Mouse (Mus musculus) embryonic facial prominence, embryonic 13.5 days (tissue): Measurements from ENCODE around the gene Cenpa. TPM values are rescaled to one million over a fixed set of nuclear protein-coding genes. Genes with fewer than 3 reads are reported as not detected.

ENCODE experiments used
- ATAC-seq: fragments of 200-750 bp; cut with Nextera tagmentation; 2 replicates; pipeline ENCODE4 v1.8.0; 2017; ENCODE audit warnings: low read depth; ENCODE audit not compliant: insufficient number of reproducible peaks, insufficient read depth, low FRiP score, low TSS enrichment
- H3K27ac ChIP-seq: fragments of 300-500 bp; sonication (generic); 2 replicates; pipeline ENCODE4 v1.5.1; 2015; ENCODE audit warnings: moderate library complexity, mild to moderate bottlenecking, inconsistent platforms
- H3K27me3 ChIP-seq: fragments of 300-500 bp; sonication (generic); 2 replicates; pipeline ENCODE4 v1.6.1; 2015; ENCODE audit warnings: mild to moderate bottlenecking, inconsistent platforms
- H3K36me3 ChIP-seq: fragments of 300-500 bp; sonication (generic); 2 replicates; pipeline ENCODE4 v1.6.1; 2015; ENCODE audit warnings: mild to moderate bottlenecking, inconsistent platforms
- H3K4me1 ChIP-seq: fragments of 300-500 bp; sonication (generic); 2 replicates; pipeline ENCODE4 v1.6.1; 2015; ENCODE audit warnings: inconsistent platforms
- H3K4me2 ChIP-seq: fragments of 300-500 bp; sonication (generic); 2 replicates; pipeline ENCODE4 v1.6.1; 2015; ENCODE audit warnings: moderate library complexity, mild to moderate bottlenecking, inconsistent platforms
- H3K4me3 ChIP-seq: fragments of 300-500 bp; sonication (generic); 2 replicates; pipeline ENCODE4 v1.5.1; 2015; ENCODE audit warnings: mild to moderate bottlenecking, inconsistent platforms
- H3K9ac ChIP-seq: fragments of 300-500 bp; sonication (generic); 2 replicates; pipeline ENCODE4 v1.6.1; 2015; ENCODE audit warnings: mild to moderate bottlenecking, inconsistent platforms
- H3K9me3 ChIP-seq: fragments of 300-500 bp; sonication (generic); 2 replicates; pipeline ENCODE4 v1.6.1; 2016; ENCODE audit warnings: inconsistent platforms
- WGBS: fragments of 180-500 bp; shearing (Covaris S2); methylation state at CpG from one replicate; pipeline ENCODE4 v1.1.7; 2015; ENCODE audit warnings: mixed read lengths; 5-methylcytosine and 5-hydroxymethylcytosine counted together
- polyA plus RNA-seq: library from polyadenylated mRNA; unstranded; fragments of >200 nt; fragmentation: Nextera tagmentation; extraction: Ambion mirVana; gene quantifications from 2 replicates; pipeline ENCODE4 v1.2.1, GENCODE M21; 2015

Cenpa gene
- polyA plus RNA-seq, 1 experiment from 2014 or later, result 318 TPM

DNA sequence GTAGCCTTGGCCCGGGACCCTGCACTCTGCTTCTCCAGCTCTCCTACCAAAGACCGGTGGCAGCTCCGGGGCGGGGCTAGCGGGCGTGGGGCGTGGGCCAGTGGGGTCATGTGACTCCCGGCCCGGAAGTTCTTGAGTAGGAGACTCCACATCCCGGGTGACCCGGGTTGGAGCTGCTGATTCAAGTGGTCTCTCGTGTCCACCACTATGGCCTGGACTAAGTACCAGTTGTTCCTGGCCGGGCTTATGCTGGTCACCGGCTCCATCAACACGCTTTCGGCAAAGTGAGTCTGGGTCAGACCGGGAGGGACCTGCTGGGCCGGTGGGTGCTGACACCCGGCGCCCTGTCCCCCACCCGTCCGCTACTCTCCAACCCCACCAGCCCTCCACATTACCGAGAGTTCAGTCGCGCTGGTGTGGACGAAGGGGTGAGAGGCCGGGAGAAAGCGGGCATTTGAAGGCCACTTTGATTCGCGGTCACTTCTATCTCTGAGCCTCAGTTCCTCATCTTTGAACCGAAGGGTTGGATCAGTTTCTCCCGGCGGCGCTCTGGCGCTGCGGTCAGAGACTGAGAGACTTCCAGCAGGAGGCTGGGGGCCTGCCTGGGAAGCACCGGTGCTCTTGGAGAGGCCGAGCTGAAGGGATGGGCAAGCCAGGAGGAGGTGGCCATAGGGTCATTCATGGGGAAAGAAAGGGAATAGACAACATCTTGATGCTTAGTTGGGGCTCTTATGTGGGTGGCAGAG lies 18.6 kb upstream of the Cenpa start, which contains the start of gene Slc35f6:
Slc35f6 (plus strand) TSS at position 119 of the 746 bp plus-strand sequence.
- Histone ChIP-seq H3K27ac (peak within 1 kb of the TSS; percentile 64; the same call in 1 of the 2 replicates), H3K4me1 (peaks cover 20% of the 10 kb centered on the region), H3K4me3 (peak within 1 kb of the TSS; percentile 85), H3K27me3 (no peaks in the 10 kb centered on the region), H3K9ac (peak within 1 kb of the TSS; percentile 82), H3K9me3 (no peaks in the 10 kb centered on the region), H3K4me2 (peak within 1 kb of the TSS; percentile 93), H3K36me3 (peaks cover 11% of the 10 kb centered on the region; the same call in 1 of the 2 replicates)
- ATAC-seq, result peak; percentile 82
- WGBS, result under 1% methylated on average over 38 of the region's 38 CpGs

DNA sequence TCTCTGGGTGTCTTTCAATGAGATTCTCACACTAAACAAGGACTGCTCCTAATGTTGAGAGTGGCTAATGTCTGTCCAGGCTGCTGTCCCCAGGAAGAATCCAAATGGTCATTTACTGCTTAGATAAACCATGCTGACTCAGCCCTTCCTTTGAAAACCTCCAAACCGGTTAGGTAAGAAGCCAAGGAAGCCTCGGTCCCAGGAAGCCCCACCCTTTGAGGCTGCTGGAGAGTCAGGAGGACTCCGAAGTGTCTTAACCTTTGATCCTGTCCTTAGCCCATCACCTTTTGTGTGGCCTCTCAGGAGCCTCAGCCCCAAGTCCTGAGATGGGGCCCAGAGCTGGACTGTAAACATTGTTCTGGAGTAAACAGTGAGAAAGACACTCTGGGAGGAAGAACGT lies 17.0 kb upstream of the Cenpa start:
- Histone ChIP-seq H3K9me3 (no peaks in the 10 kb centered on the region), H3K4me1 (peaks cover 20% of the 10 kb centered on the region), H3K36me3 (peaks cover 13% of the 10 kb centered on the region; the same call in 1 of the 2 replicates), H3K27ac (no peak overlapping the region), H3K9ac (0 out of 2 replicates have a peak overlapping the region, but pooled peaks have one; percentile 82), H3K4me2 (0 out of 2 replicates have a peak overlapping the region, but pooled peaks have one; percentile 93), H3K27me3 (no peaks in the 10 kb centered on the region), H3K4me3 (no peak overlapping the region)
- WGBS, result 76% methylated on average over 4 of the region's 4 CpGs
- ATAC-seq, result no peak

DNA sequence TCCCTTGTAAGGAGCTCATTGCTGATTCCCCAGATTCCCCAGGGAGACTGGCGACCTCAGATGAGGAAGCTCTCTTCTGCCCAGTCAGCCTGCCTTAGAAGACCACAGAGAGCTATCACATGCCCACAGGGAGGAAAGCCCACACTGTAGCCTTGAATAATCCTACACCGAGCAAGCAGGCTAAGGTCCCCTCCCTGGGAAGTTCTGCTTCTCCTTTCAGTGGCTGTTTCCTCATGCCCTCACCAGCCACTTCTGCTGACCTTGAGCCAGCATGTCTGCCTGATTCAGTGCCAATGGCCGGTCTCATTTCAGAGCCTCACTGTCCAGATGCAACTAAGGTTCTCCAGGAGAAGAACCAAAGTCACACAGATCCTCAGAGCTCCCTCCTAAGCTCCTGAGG lies 15.8 kb upstream of the Cenpa start:
- no peak overlapping the region for H3K4me3 ChIP-seq
- WGBS, result 86% methylated on average over 3 of the region's 3 CpGs
- no peaks in the 10 kb centered on the region for H3K9me3 ChIP-seq
- H3K9ac ChIP-seq, result no peak overlapping the region
- H3K27me3 ChIP-seq, result no peaks in the 10 kb centered on the region
- no peak overlapping the region for H3K27ac ChIP-seq
- peaks cover 20% of the 10 kb centered on the region for H3K4me1 ChIP-seq
- H3K36me3 ChIP-seq, result peaks cover 25% of the 10 kb centered on the region
- H3K4me2 ChIP-seq, result no peak overlapping the region
- ATAC-seq, result no peak

DNA sequence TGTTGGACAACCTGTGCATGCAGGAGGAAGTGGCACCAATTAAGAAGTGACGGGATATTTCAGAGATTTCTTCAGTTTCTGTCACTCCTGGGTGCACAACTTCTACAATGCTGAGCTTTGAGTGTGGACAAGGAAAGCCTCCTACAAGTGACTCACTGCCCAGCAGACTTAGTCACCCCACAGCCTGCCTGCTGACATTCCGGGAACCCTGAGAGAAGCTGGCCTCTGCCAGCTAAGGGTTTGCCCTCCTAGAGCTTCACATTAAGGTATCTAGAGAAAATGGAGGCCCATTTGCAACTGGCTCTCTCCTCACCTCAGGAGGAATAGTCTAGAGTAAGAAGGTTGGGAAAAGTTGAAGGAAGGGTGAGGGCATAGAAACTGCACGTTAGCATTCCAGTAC lies 15.0 kb upstream of the Cenpa start:
- Histone ChIP-seq H3K4me2 (no peak overlapping the region), H3K27me3 (no peaks in the 10 kb centered on the region), H3K4me3 (no peak overlapping the region), H3K9me3 (no peaks in the 10 kb centered on the region), H3K4me1 (peaks cover 20% of the 10 kb centered on the region), H3K27ac (no peak overlapping the region), H3K9ac (no peak overlapping the region), H3K36me3 (peaks cover 33% of the 10 kb centered on the region)
- ATAC-seq, result no peak
- 89% methylated on average over 3 of the region's 3 CpGs for WGBS

DNA sequence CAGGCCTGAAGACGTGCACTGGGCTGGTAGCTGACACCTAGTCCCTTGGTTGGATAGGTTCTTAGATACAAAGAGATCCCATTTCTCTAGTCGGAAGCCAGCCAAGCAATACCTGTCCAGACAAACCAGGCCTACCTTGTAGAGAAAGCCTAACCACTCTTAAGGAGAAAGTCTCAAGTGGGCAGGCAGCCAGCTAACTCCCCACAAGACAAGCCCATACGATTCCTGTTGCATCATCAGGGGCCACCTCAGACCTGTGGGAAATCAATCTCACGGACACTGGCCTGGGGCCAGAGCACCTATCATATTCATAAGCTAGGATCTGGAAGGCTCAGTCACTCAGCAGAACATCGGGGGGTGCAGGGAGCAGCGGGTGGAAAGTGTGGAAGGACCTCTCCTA lies 13.3 kb upstream of the Cenpa start:
- Histone ChIP-seq H3K9me3 (no peaks in the 10 kb centered on the region), H3K4me3 (no peak overlapping the region), H3K27ac (no peak overlapping the region), H3K36me3 (peaks cover 49% of the 10 kb centered on the region), H3K27me3 (no peaks in the 10 kb centered on the region), H3K4me1 (peaks cover 13% of the 10 kb centered on the region), H3K9ac (no peak overlapping the region), H3K4me2 (no peak overlapping the region)
- 78% methylated on average over 6 of the region's 6 CpGs for WGBS
- no peak for ATAC-seq

DNA sequence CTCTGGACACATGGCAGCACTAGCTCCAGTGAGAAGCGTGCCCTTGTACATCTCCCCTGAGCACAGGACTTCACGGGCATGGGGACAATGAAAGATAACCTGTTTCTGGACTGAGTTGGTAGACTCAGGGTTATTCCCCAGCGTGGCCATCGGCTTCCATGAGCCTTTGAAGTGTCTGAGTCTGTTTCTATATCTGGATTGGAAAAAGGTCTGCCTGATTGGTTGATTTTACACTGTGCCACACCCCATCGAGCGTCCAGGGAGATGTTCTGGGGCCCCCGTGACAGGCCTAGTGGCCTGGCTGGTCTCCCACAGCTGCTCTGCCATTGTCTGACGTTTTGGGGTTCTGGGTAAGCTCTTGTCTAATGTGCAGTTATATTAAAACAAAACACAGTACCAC lies 11.5 kb upstream of the Cenpa start:
- H3K4me3 ChIP-seq, result no peak overlapping the region
- H3K4me2 ChIP-seq, result no peak overlapping the region
- H3K4me1 ChIP-seq, result no peaks in the 10 kb centered on the region
- peaks cover 58% of the 10 kb centered on the region for H3K36me3 ChIP-seq
- no peak for ATAC-seq
- H3K9ac ChIP-seq, result no peak overlapping the region
- H3K27ac ChIP-seq, result no peak overlapping the region
- no peaks in the 10 kb centered on the region for H3K27me3 ChIP-seq
- 81% methylated on average over 8 of the region's 8 CpGs for WGBS
- H3K9me3 ChIP-seq, result no peaks in the 10 kb centered on the region

DNA sequence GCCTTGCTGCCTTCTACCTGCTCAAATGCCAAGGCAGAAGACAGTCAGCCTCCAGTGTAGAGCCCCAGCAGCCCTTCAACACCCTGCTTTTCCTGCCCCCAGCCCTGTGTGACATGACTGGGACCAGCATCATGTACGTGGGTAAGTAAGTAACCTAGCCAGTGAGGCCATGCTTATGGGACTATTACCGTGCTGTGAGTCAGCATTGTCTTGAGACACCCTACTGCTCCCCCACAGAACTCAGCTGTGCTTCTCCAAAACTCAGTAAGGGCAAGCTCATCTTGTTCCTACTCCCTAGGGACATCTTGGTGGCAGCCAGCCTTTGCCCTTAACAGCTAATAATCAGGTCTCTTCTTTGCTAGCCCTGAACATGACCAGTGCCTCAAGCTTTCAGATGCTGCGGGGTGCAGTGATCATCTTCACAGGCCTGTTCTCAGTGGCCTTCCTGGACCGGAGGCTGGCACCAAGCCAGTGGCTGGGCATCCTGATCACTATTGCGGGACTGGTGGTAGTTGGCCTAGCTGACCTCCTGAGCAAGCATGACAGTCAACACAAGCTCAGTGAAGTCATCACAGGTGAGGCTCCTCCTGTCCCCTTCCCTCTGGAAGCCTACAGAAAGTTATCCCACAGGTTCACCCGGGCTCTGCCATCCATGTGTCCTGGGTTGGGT lies 10.9 kb upstream of the Cenpa start:
- Histone ChIP-seq H3K4me3 (no peak overlapping the region), H3K4me1 (no peaks in the 10 kb centered on the region), H3K36me3 (peaks cover 58% of the 10 kb centered on the region), H3K9me3 (no peaks in the 10 kb centered on the region), H3K4me2 (no peak overlapping the region), H3K9ac (no peak overlapping the region), H3K27ac (no peak overlapping the region), H3K27me3 (no peaks in the 10 kb centered on the region)
- 90% methylated on average over 6 of the region's 6 CpGs for WGBS
- no peak for ATAC-seq

DNA sequence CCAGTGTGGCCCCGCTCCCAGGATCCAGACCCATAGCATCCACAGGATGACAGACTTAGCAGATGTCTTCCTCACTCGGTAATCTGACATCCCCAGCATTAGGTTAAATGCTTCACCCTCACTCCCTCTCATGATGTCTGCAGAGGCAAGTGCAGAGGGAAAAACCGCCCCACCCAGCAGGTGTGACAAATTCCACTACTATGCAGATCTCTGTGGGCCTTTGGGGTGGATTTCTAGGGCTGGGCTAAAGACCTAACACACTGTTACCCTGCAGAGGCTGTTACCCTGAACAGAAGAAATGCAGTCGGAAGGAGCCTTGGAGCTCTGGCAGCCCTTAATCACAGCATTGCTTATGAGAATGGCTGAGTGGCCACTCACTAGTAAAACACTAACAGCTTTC lies 7.5 kb upstream of the Cenpa start:
- no peaks in the 10 kb centered on the region for H3K4me1 ChIP-seq
- no peak overlapping the region for H3K27ac ChIP-seq
- no peak overlapping the region for H3K4me3 ChIP-seq
- H3K36me3 ChIP-seq, result peaks cover 47% of the 10 kb centered on the region
- no peaks in the 10 kb centered on the region for H3K27me3 ChIP-seq
- no peak overlapping the region for H3K4me2 ChIP-seq
- ATAC-seq, result no peak
- no peaks in the 10 kb centered on the region for H3K9me3 ChIP-seq
- H3K9ac ChIP-seq, result no peak overlapping the region
- 75% methylated on average over 4 of the region's 4 CpGs for WGBS

DNA sequence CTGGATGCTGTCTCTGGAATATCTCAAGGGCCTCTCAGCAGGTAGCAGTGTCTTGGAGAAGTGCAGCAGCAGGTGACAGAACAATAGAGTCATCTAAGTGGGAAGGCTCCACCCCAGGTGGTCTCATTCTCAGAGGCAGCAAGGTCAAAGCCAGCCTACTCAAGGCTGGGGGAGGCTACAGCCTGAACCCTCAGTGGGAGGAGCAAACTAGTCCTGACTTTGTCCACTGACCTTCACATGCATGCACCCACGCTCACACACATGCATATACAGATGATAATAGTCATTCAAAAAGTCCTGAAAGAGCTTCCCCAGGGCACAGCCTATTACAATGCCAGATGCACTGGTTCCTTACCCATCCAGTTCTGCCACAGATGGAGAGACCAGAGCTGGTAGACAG lies 6.3 kb upstream of the Cenpa start:
- no peak for ATAC-seq
- Histone ChIP-seq H3K4me3 (no peak overlapping the region), H3K36me3 (peaks cover 38% of the 10 kb centered on the region), H3K27ac (no peak overlapping the region), H3K9ac (no peak overlapping the region), H3K27me3 (no peaks in the 10 kb centered on the region), H3K9me3 (no peaks in the 10 kb centered on the region), H3K4me2 (no peak overlapping the region), H3K4me1 (no peaks in the 10 kb centered on the region)
- WGBS, result 80% methylated on average over 1 of the region's 1 CpGs

DNA sequence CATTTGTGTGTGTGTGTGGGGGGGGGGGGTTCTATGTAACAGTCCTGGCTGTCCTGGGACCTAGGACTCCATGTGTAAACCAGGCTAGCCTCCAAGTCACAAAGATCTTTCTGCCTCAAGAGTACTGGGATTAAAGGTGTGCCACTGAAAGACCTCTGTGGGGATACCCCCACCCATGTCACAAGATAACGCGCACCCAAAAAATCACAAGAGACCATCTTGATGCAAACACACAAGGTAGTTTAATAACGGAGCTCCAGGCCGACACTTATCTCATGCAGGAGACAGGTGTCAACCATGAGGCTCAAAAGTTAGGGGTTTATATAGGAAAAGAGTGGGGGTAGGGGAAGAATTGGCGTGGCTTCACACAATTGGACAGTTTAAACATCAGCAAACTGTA lies 5.8 kb upstream of the Cenpa start:
- WGBS, result 93% methylated on average over 5 of the region's 5 CpGs

DNA sequence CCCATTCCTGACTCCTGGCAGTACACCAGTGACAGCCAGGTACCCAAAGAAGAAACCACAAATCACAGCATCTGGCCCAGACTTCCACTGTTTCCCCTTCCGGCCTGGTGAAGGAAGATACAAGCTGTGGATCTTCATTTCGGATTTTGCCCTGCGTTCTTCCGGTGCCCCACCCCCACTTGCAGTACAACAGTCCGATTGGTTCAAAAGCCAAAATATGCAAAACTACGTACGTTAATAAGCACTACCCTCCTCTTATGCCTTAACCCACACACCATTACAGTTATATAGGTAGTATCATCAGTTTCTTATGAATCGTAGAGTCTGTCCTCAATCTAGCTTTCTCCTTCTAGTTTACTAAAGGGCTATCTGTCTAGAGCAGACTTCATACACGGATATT lies 1.2 kb upstream of the Cenpa start:
- Histone ChIP-seq H3K4me2 (no peak overlapping the region), H3K27me3 (no peaks in the 10 kb centered on the region), H3K4me3 (no peak overlapping the region), H3K27ac (no peak overlapping the region), H3K4me1 (peaks cover 21% of the 10 kb centered on the region), H3K9ac (no peak overlapping the region), H3K36me3 (peaks cover 11% of the 10 kb centered on the region), H3K9me3 (no peaks in the 10 kb centered on the region)
- WGBS, result 92% methylated on average over 9 of the region's 9 CpGs
- no peak for ATAC-seq

More for the DNA sequence above, 5.8 kb upstream of the Cenpa start:
- H3K9me3 ChIP-seq, result no peaks in the 10 kb centered on the region
- ATAC-seq, result no peak
- H3K4me3 ChIP-seq, result no peak overlapping the region
- H3K27ac ChIP-seq, result no peak overlapping the region
- H3K4me2 ChIP-seq, result no peak overlapping the region
- no peaks in the 10 kb centered on the region for H3K27me3 ChIP-seq
- H3K36me3 ChIP-seq, result peaks cover 33% of the 10 kb centered on the region
- H3K9ac ChIP-seq, result no peak overlapping the region
- H3K4me1 ChIP-seq, result no peaks in the 10 kb centered on the region

DNA sequence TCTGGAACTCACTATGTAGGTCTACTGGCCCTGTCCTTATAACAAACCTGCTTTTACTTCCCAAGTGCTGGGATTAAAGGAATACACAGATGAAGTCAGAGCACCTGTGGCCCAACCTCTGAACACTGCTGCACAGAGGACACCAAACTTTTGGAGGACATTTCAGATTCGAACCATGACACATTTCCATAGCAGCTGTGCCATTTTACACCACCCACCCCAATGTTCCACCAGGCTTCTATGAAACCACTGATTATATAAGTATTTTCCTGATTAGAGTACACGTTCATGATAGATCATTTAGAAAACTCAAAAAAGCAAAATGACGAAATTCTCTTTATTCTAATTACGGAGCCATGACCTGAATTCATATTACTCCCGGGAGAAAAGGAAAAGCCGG lies 609 bp upstream of the Cenpa start:
- Histone ChIP-seq H3K4me1 (peaks cover 21% of the 10 kb centered on the region), H3K27me3 (no peaks in the 10 kb centered on the region), H3K4me2 (peak overlapping the region; percentile 75), H3K36me3 (peaks cover 16% of the 10 kb centered on the region), H3K9me3 (no peaks in the 10 kb centered on the region), H3K9ac (peak overlapping the region; percentile 73), H3K27ac (peak overlapping the region; percentile 87), H3K4me3 (peak overlapping the region; percentile 68)
- whole genome bisulfite sequencing, result 49% methylated on average over 6 of the region's 6 CpGs
- ATAC-seq, result no peak
